Mouse (Mus musculus): ENCODE measurements around the gene Rps21. TPM values are rescaled to one million over a fixed set of nuclear protein-coding genes. Genes with fewer than 3 reads are reported as not detected.

The Rps21 gene
- total and polyA plus RNA-seq, 3 experiments: 653 to 2,791 (median 1,622) TPM

- H3K36me3 ChIP-seq (replicated peaks): peaks cover 77% of the 10 kb centered on the region
- no peak overlapping the region for H3K4me3 ChIP-seq (ENCODE audit: low read depth, low read length)
- no peak for DNase-seq (ENCODE audit: low spot score)
- ATAC-seq (ENCODE audit: extremely low read depth, insufficient number of reproducible peaks, low FRiP score, poor library complexity, severe bottlenecking): no peak
- peaks cover 38% of the 10 kb centered on the region for H3K4me1 ChIP-seq (ENCODE audit: insufficient read depth, low read depth, low read length)
- TF ChIP-seq GATA2 (IDR thresholded peaks at IDR 0.05; ENCODE audit: borderline replicate concordance, low read depth, low read length): no peak
- TF ChIP-seq TAL1 (conservative IDR thresholded peaks at IDR 0.05; ENCODE audit: low read depth, low read length): no peak
- TF ChIP-seq GATA1 (IDR thresholded peaks at IDR 0.05; ENCODE audit: borderline replicate concordance, low read length): no peak
- no peak for TF ChIP-seq POLR2AphosphoS5 (IDR thresholded peaks at IDR 0.05; ENCODE audit: insufficient replicate concordance, low read depth, low read length)
- TF ChIP-seq CTCF (IDR thresholded peaks at IDR 0.05; ENCODE audit: low read depth, low read length): no peak
- no peaks in the 10 kb centered on the region for H3K27me3 ChIP-seq (ENCODE audit: insufficient read depth, low read length)
- no peaks in the 10 kb centered on the region for H3K9me3 ChIP-seq (replicated peaks)
These were observed 12.2 kb downstream of the Rps21 start for GRCm38 (mm10) chr2:180269329-180269728.

- TF ChIP-seq POLR2AphosphoS5 (IDR thresholded peaks at IDR 0.05; ENCODE audit: insufficient replicate concordance, low read depth, low read length) (no peak), CTCF (IDR thresholded peaks at IDR 0.05; ENCODE audit: low read depth, low read length) (no peak), GATA2 (IDR thresholded peaks at IDR 0.05; ENCODE audit: borderline replicate concordance, low read depth, low read length) (no peak), TAL1 (conservative IDR thresholded peaks at IDR 0.05; ENCODE audit: low read depth, low read length) (no peak), GATA1 (IDR thresholded peaks at IDR 0.05; ENCODE audit: borderline replicate concordance, low read length) (no peak)
- Histone ChIP-seq H3K9me3 (replicated peaks) (no peaks in the 10 kb centered on the region), H3K27me3 (ENCODE audit: insufficient read depth, low read length) (peaks cover 6% of the 10 kb centered on the region; the same call in 1 of the 2 replicates), H3K4me3 (ENCODE audit: low read depth, low read length) (no peak overlapping the region), H3K4me1 (ENCODE audit: insufficient read depth, low read depth, low read length) (peaks cover 51% of the 10 kb centered on the region), H3K36me3 (replicated peaks) (peaks cover 65% of the 10 kb centered on the region)
- no peak for DNase-seq (ENCODE audit: low spot score)
- ATAC-seq (ENCODE audit: extremely low read depth, insufficient number of reproducible peaks, low FRiP score, poor library complexity, severe bottlenecking): no peak
These were observed 13.5 kb downstream of the Rps21 start for GRCm38 (mm10) chr2:180270537-180271255.

GRCm38 (mm10) chr2:180271804-180272395 is 14.7 kb downstream of the Rps21 start:
- no peak for DNase-seq (ENCODE audit: low spot score)
- Histone ChIP-seq H3K9me3 (replicated peaks) (no peaks in the 10 kb centered on the region), H3K27me3 (ENCODE audit: insufficient read depth, low read length) (peaks cover 16% of the 10 kb centered on the region), H3K4me1 (ENCODE audit: insufficient read depth, low read depth, low read length) (peaks cover 63% of the 10 kb centered on the region), H3K36me3 (replicated peaks) (peaks cover 53% of the 10 kb centered on the region), H3K4me3 (ENCODE audit: low read depth, low read length) (peak overlapping the region; percentile 82; the same call in 1 of the 2 replicates)
- ATAC-seq (ENCODE audit: extremely low read depth, insufficient number of reproducible peaks, low FRiP score, poor library complexity, severe bottlenecking): no peak
- no peak for TF ChIP-seq GATA2 (IDR thresholded peaks at IDR 0.05; ENCODE audit: borderline replicate concordance, low read depth, low read length)
- no peak for TF ChIP-seq POLR2AphosphoS5 (IDR thresholded peaks at IDR 0.05; ENCODE audit: insufficient replicate concordance, low read depth, low read length)
- no peak for TF ChIP-seq TAL1 (conservative IDR thresholded peaks at IDR 0.05; ENCODE audit: low read depth, low read length)
- no peak for TF ChIP-seq CTCF (IDR thresholded peaks at IDR 0.05; ENCODE audit: low read depth, low read length)
- no peak for TF ChIP-seq GATA1 (IDR thresholded peaks at IDR 0.05; ENCODE audit: borderline replicate concordance, low read length)

- no peak for DNase-seq (ENCODE audit: low spot score)
- H3K36me3 ChIP-seq (replicated peaks): peaks cover 43% of the 10 kb centered on the region
- H3K27me3 ChIP-seq (ENCODE audit: insufficient read depth, low read length): peaks cover 26% of the 10 kb centered on the region
- TF ChIP-seq POLR2AphosphoS5 (IDR thresholded peaks at IDR 0.05; ENCODE audit: insufficient replicate concordance, low read depth, low read length) (no peak), CTCF (IDR thresholded peaks at IDR 0.05; ENCODE audit: low read depth, low read length) (no peak), GATA2 (IDR thresholded peaks at IDR 0.05; ENCODE audit: borderline replicate concordance, low read depth, low read length) (no peak), TAL1 (conservative IDR thresholded peaks at IDR 0.05; ENCODE audit: low read depth, low read length) (no peak), GATA1 (IDR thresholded peaks at IDR 0.05; ENCODE audit: borderline replicate concordance, low read length) (no peak)
- H3K9me3 ChIP-seq (replicated peaks): no peaks in the 10 kb centered on the region
- peaks cover 66% of the 10 kb centered on the region for H3K4me1 ChIP-seq (ENCODE audit: insufficient read depth, low read depth, low read length)
- H3K4me3 ChIP-seq (ENCODE audit: low read depth, low read length): peak overlapping the region; percentile 82
- ATAC-seq (ENCODE audit: extremely low read depth, insufficient number of reproducible peaks, low FRiP score, poor library complexity, severe bottlenecking): no peak
These were observed 15.7 kb downstream of the Rps21 start for GRCm38 (mm10) chr2:180272884-180273321.

- H3K9me3 ChIP-seq (replicated peaks): no peaks in the 10 kb centered on the region
- ATAC-seq (ENCODE audit: extremely low read depth, insufficient number of reproducible peaks, low FRiP score, poor library complexity, severe bottlenecking) (peak; percentile 97), DNase-seq (ENCODE audit: low spot score) (peak; percentile 93)
- H3K27me3 ChIP-seq (ENCODE audit: insufficient read depth, low read length): peaks cover 33% of the 10 kb centered on the region
- H3K4me1 ChIP-seq (ENCODE audit: insufficient read depth, low read depth, low read length): peaks cover 66% of the 10 kb centered on the region
- TF ChIP-seq TAL1 (conservative IDR thresholded peaks at IDR 0.05; ENCODE audit: low read depth, low read length) (no peak), GATA2 (IDR thresholded peaks at IDR 0.05; ENCODE audit: borderline replicate concordance, low read depth, low read length) (no peak), CTCF (IDR thresholded peaks at IDR 0.05; ENCODE audit: low read depth, low read length) (no peak), POLR2AphosphoS5 (IDR thresholded peaks at IDR 0.05; ENCODE audit: insufficient replicate concordance, low read depth, low read length) (no peak), GATA1 (IDR thresholded peaks at IDR 0.05; ENCODE audit: borderline replicate concordance, low read length) (no peak)
- H3K4me3 ChIP-seq (ENCODE audit: low read depth, low read length): peak within 1 kb of the TSS; percentile 82
- H3K36me3 ChIP-seq (replicated peaks): peaks cover 36% of the 10 kb centered on the region
These were observed 16.4 kb downstream of the Rps21 start, which contains the start of gene Cables2 for GRCm38 (mm10) chr2:180273394-180274244. Cables2 (minus strand) TSS chr2:180273496.
